20 mouse cellular contexts compared by ENCODE assay signal in the genomic region with DNA sequence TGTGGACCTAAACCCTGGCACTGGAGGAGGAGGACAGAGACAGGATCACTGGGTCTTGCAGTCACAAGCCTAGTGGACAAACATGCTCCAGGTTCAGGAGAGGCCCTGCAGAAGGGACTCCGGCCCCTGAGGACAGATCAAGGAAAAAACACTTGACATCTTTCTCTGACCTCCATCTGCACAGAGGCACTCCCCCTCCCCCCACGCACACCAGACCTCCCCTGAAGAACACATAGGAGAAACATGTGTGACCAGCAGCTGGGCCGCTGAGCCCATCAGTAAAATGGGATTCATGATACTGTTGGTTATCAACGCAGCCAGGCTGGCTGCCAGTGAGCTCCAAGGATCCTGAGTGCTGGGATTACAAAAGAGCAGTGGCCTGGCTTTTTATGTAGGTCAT.
DNase-seq lines count a peak whose midpoint lies in the region; ATAC-seq and TF ChIP-seq lines count a peak whose summit lies in the region.
"Had no signal": no experiment of that assay in that cellular context is flagged by ENCODE, and none has a peak within 500 bp of the region (broad histone marks: within the 10 kb centered on the region; RNA-seq: fewer than 3 reads in every experiment).

No protein-coding gene starts in this region.

- no peak overlapping the region for H3K9ac ChIP-seq in lung, embryonic 14.5 days
- H3K9ac ChIP-seq in midbrain, embryonic 16.5 days (ENCODE audit: low read depth, low read length): no peak overlapping the region
- H3K9ac ChIP-seq: embryonic facial prominence, embryonic 12.5 days; forebrain, embryonic 12.5 days; forebrain, postnatal 0 days; hindbrain, embryonic 15.5 days had no signal

- ATAC-seq in lung, embryonic 14.5 days (ENCODE audit: insufficient read depth): no peak
- no peak for ATAC-seq in midbrain, embryonic 16.5 days
- ATAC-seq: forebrain, postnatal 0 days; intestine, embryonic 16.5 days had no signal

- H3K27me3 ChIP-seq in lung, embryonic 14.5 days (ENCODE audit: insufficient read depth, low read length): no peaks in the 10 kb centered on the region
- no peaks in the 10 kb centered on the region for H3K27me3 ChIP-seq in embryonic facial prominence, embryonic 10.5 days (replicated peaks; ENCODE audit: low read depth, poor library complexity, severe bottlenecking)
- H3K27me3 ChIP-seq in midbrain, embryonic 16.5 days (ENCODE audit: control insufficient read depth, insufficient read depth, low read depth, low read length): no peaks in the 10 kb centered on the region
- H3K27me3 ChIP-seq: embryonic facial prominence, embryonic 12.5 days; forebrain, embryonic 12.5 days; hindbrain, embryonic 15.5 days had no signal

- no peaks in the 10 kb centered on the region for H3K9me3 ChIP-seq in lung, embryonic 14.5 days (ENCODE audit: low read depth, low read length)
- H3K9me3 ChIP-seq in embryonic facial prominence, embryonic 10.5 days: no peaks in the 10 kb centered on the region
- H3K9me3 ChIP-seq in midbrain, embryonic 16.5 days (replicated peaks; ENCODE audit: control insufficient read depth, low read length, poor library complexity, severe bottlenecking): no peaks in the 10 kb centered on the region
- H3K9me3 ChIP-seq: embryonic facial prominence, embryonic 12.5 days; forebrain, embryonic 12.5 days; hindbrain, embryonic 15.5 days had no signal

- no peak overlapping the region for H3K4me2 ChIP-seq in lung, embryonic 14.5 days
- H3K4me2 ChIP-seq in midbrain, embryonic 16.5 days (ENCODE audit: low read length): no peak overlapping the region
- H3K4me2 ChIP-seq: embryonic facial prominence, embryonic 12.5 days; forebrain, embryonic 12.5 days; heart, embryonic 11.5 days; hindbrain, embryonic 15.5 days had no signal

- H3K27ac ChIP-seq in lung, embryonic 14.5 days (ENCODE audit: low read depth): no peak overlapping the region
- H3K27ac ChIP-seq in embryonic facial prominence, embryonic 10.5 days (replicated peaks): peak overlapping the region; percentile 2; the same call in 1 of the 2 replicates
- no peak overlapping the region for H3K27ac ChIP-seq in midbrain, embryonic 16.5 days (ENCODE audit: low read length)
- H3K27ac ChIP-seq: embryonic facial prominence, embryonic 12.5 days; forebrain, embryonic 12.5 days; gastrocnemius, adult 2 months; hindbrain, embryonic 10.5 days; hindbrain, embryonic 15.5 days had no signal

- no peaks in the 10 kb centered on the region for H3K36me3 ChIP-seq in lung, embryonic 14.5 days (ENCODE audit: insufficient read depth)
- H3K36me3 ChIP-seq in embryonic facial prominence, embryonic 10.5 days (replicated peaks): no peaks in the 10 kb centered on the region
- H3K36me3 ChIP-seq in midbrain, embryonic 16.5 days (ENCODE audit: control insufficient read depth, insufficient read depth, low read length): no peaks in the 10 kb centered on the region
- H3K36me3 ChIP-seq: embryonic facial prominence, embryonic 12.5 days; forebrain, embryonic 12.5 days; hindbrain, embryonic 10.5 days; hindbrain, embryonic 15.5 days had no signal

- no peak overlapping the region for H3K4me3 ChIP-seq in lung, embryonic 14.5 days (ENCODE audit: low read depth, low read length)
- no peak overlapping the region for H3K4me3 ChIP-seq in embryonic facial prominence, embryonic 10.5 days
- no peak overlapping the region for H3K4me3 ChIP-seq in midbrain, embryonic 16.5 days (ENCODE audit: low read depth, low read length)
- H3K4me3 ChIP-seq: embryonic facial prominence, embryonic 12.5 days; forebrain, embryonic 12.5 days; gastrocnemius, adult 2 months; hindbrain, embryonic 10.5 days; hindbrain, embryonic 15.5 days had no signal

- peaks cover 13% of the 10 kb centered on the region for H3K4me1 ChIP-seq in lung, embryonic 14.5 days (ENCODE audit: insufficient read depth)
- peaks cover 34% of the 10 kb centered on the region for H3K4me1 ChIP-seq in embryonic facial prominence, embryonic 10.5 days
- H3K4me1 ChIP-seq in midbrain, embryonic 16.5 days (ENCODE audit: control insufficient read depth, insufficient read depth, low read length): peaks cover 17% of the 10 kb centered on the region

- TF ChIP-seq CTCF in lung, embryonic 14.5 days (IDR thresholded peaks at IDR 0.05; ENCODE audit: low read depth): no peak

- peak; percentile 47 for DNase-seq in embryo, embryonic 10.5 days (ENCODE audit: low spot score)
- DNase-seq in embryo, embryonic 9.5 days (ENCODE audit: extremely low spot score): no peak
- peak; percentile 32 for DNase-seq in lung, embryonic 14.5 days
- no peak for DNase-seq in lung, postnatal 14 days
- peak; percentile 47 for DNase-seq in embryonic facial prominence, embryonic 10.5 days (ENCODE audit: low spot score)
- DNase-seq in retina, postnatal 1 day: peak; percentile 46
- DNase-seq: cerebellum, adult 18-20 months; cerebellum, adult 9-11 months; cerebellum, postnatal 36 days; forebrain, postnatal 0 days; gastrocnemius, adult 2 months; gastrocnemius, postnatal 25 days; kidney, adult 2 months had no signal

- WGBS in lung, embryonic 14.5 days: 30% methylated on average over 4 of the region's 4 CpGs
- WGBS in embryonic facial prominence, embryonic 10.5 days: 47% methylated on average over 4 of the region's 4 CpGs
- WGBS in midbrain, embryonic 16.5 days: 55% methylated on average over 4 of the region's 4 CpGs

Comparison
In these comparisons a context has a peak if more than half of its experiments do, and no peak if none do; other contexts are left out.
1. DNase-seq: peak in embryo, embryonic 10.5 days (single experiment), lung, embryonic 14.5 days (single experiment), embryonic facial prominence, embryonic 10.5 days (single experiment) and retina, postnatal 1 day (single experiment); none in embryo, embryonic 9.5 days (single experiment) and lung, postnatal 14 days (single experiment).